Mouse (Mus musculus) embryo, embryonic 9.5 days (tissue): ENCODE data around the gene Supt3.

ENCODE experiments used
- DNase-seq: peaks from one replicate; pipeline ENCODE4 v3.0.0-alpha.2; 2017; ENCODE audit errors: extremely low spot score

Supt3 gene

DNA sequence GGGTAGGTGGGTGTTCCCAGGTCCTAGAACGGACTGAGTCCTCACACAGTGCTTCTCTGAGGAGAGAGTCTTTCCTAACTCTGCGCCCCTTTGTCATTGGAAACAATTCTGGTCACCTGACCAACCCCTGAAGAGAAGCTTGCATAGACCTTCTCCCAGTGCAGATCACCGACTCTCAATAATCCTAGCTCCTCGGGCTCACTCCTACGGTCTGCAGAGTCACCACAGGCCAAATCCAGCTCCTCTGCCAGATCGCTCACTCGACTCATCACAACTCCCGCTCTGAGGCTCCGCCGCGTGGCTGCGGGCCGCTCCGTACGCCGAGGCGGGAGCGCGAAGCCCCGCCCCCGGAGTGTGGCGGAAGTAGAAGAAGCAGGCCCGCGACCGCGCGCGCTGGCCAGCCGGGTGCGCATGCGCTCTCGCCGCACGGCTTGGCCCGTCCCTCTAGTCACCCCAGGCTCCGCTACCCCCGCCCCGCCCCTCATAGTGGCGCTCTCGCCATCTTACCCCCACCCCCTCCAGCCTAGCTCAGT lies at the start of gene Supt3:
Gene Supt3 (plus strand): TSS at position 415 of the 533 bp plus-strand sequence.
- peak; percentile 97 for DNase-seq

- no peak for DNase-seq
These were observed 49.3 kb upstream of the Supt3 start for GRCm38 (mm10) chr17:44727675-44728074.

- no peak for DNase-seq
These were observed 48.5 kb upstream of the Supt3 start for GRCm38 (mm10) chr17:44728464-44728863.

GRCm38 (mm10) chr17:44733544-44734310 lies 43.2 kb upstream of the Supt3 start:
- DNase-seq, result peak; percentile 36

- peak; percentile 71 for DNase-seq
These were observed 42.3 kb upstream of the Supt3 start for GRCm38 (mm10) chr17:44734501-44735222.

DNA sequence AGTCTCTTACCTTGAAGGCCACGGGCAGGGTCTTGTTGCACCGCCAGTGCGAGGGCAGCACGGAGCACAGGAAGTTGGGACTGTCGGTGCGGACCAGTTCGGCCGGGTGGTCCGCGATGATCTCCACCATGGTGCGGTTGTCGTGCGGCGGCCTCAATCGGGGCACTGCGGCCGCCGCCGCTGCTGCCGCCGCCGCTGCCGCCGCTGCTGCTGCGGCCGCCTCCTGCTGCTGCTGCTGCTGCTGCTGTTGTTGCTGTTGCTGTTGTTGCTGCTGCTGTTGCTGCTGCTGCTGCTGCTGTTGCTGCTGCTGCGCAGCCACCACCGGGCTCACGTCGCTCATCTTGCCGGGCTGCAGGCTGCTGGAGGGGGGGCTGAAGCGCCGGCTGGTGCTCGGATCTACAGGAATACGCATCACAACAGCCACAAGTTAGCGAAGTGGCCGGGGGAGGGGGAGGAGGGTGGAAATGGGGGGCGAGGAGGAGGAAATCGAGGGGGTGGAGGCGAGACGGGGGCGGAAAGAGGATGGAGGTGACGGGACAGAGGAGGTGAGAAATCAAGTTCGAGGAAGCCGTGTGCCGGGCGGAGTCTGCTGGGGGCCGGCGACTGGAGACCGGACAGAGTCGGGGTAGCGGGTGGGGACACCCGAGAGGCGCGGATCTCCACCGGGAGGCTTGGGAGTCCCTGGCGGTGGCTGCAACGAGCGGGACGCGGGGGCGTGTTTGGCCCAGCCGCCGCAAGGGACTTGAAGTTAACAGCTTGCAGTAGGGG lies 41.5 kb upstream of the Supt3 start:
- peak; percentile 53 for DNase-seq

DNA sequence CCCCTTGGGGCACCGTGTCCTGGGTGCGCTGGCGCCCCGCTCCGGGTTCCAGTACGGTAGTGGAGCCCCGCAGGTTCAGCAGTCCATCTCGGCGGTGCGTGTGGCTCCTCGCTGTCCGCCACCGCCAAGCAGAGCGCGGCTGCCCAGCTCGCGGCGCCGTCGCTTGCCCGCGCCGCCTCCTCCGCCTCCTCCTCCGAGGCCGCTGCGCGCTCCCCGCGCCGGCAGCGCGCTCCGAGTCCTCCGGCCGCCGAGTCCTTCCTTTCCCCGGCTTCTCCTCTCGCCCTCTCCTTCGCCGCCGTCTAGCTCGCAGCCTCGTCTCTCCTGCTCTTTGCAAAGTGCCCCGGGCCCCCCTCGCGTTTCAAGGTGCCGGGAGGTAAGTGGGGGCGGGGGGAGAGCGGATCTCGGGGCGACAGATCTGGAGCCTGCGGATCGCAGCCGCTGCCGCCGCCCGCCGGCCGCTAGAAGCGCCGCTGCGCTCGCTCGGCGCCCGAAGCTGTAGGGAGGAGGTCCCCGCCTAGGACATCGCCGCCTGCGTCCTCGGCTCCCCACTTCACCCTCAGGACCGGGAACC lies 40.9 kb upstream of the Supt3 start:
- DNase-seq, result peak; percentile 83

DNA sequence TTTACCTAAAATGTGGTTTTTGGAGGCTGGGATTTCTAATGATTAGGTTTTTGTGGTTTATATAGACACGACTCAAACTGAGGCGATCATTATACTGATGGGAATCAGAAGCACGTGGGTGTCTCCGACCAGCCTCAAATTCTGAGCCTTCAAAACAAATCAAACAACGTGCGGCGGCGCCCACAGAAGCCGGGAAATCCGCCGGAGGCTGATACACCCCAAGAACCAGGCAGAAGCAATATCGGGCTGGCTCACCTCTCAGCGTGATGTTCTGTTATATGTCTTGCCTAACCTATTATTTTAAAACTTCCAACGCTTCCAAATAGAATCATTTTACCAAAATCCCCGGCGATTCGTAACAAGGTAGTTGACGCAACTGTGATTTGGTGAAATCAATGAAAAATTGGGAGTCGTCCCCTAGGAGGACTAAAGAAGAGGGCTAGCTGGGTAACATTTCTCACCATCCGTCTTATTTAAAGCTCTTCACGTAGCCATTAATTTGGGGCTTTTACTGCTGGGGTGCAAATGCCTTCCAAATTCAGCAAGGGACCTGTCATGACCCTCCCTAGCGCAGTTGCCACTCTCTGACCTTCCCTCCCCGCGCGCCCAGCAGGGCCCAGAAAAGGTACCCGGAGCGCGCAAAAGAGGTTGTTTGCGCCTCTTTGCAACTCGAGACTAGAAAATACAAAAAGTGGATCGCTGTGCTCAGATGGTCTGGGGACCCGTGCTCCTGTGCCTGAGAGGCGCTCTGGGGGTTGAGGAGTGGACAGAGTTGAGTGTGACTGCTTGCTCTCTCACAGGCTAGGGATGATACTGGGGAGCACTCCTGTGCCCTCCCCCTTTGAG lies 39.5 kb upstream of the Supt3 start:
- peak; percentile 53 for DNase-seq

DNA sequence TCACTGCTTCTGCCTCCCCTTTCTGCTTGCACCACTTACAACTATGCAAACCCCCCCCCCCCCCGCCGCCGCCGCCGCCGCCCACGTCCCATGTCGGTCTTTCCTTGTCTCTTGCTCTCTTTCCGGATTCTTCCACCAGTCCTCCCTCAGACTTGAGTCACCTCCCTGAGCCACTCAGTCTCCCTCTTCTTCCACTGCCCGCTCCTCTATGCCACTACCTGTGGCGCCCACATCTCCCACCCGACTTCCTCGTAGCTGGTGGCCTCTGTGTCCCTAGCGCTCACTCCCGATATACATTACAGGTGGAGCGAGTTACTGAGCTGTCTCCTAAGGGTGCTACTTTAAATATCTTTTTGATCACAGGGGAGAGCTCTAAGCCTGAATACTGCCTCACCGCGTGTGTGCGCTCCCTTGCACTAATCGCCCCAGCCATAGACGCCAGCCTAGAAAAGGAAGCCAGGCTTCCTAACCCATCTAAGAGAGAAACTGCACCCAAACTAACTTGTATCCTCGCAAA lies 38.8 kb upstream of the Supt3 start:
- DNase-seq, result peak; percentile 19

DNA sequence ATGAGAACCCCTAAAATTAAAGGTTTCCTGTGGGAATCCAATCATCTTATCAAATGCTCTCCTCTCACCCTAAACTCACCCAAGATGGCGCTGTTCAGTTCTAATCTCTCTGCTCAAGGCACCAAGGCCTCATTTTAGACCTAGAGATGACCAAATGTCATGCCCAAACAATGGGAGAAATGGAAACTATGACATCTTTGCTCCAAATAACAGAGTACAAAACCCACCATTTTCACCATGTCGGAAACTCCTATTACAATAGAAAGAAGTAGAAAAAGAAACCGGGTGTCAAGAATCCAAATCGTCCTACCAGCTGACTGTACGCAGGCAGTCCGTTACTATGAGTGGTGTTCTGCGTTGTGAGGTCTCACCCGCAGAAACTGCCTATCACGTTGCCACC lies 34.7 kb upstream of the Supt3 start:
- no peak for DNase-seq

DNA sequence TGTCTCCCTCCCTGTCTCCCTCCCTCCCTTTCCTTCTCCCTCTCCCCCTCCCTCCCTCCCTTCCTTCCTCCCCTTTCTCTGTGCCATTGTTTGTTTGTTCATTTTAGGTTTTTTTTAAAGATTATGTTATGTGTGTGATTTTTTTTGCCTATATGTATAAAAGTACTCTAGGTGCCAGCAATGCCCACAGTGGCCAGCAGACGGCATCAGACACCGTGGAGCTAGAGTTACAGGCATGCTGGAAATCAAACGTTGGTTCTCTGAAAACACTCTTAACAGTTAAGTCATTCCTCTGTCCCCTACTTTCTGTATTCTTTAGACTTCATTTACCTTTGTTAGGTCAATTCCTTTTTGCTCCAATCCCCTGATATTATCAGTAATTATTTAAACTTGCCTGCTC lies 33.2 kb upstream of the Supt3 start:
- no peak for DNase-seq

- no peak for DNase-seq
These were observed 31.6 kb upstream of the Supt3 start for GRCm38 (mm10) chr17:44745378-44745777.

- DNase-seq, result no peak
These were observed 10.6 kb upstream of the Supt3 start for GRCm38 (mm10) chr17:44766318-44766717.

DNA sequence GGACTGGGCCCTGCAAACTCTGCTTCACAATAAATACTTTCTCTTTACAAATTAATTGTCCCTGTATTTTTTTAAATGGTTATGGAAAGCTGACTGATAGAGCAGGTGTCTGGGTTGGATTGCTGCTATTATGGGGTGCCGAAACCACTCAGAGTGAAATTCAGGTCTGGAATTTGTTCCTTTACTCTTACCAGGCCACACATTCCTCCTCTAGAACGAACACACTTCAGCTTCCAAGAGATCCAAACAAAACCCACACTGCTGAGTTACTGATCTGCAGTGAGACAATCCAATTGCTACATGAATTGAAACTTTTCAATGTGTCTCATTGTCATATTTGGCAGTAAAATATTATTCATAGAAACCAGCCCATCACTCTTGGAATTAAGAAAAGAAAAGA lies 10.0 kb upstream of the Supt3 start:
- DNase-seq, result no peak

DNA sequence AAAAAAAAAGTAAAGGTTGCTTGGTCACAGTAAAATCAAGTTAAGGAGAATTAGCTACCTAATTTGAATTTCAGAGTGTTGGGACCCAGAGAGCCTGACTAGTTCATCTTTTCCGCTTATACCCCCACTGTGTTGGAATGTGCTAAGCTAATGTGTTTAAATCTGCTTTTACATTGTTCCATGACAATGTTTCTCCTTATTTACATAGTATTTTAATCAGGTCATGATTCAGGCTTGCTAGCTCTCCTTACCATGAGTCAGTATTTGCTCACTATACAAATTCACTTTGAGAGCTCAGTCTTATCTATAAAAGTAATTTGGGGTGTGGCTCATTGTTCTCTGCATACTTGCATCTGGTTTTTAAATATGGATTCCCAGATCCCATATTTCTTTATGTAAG lies 9.6 kb upstream of the Supt3 start:
- DNase-seq, result no peak

DNA sequence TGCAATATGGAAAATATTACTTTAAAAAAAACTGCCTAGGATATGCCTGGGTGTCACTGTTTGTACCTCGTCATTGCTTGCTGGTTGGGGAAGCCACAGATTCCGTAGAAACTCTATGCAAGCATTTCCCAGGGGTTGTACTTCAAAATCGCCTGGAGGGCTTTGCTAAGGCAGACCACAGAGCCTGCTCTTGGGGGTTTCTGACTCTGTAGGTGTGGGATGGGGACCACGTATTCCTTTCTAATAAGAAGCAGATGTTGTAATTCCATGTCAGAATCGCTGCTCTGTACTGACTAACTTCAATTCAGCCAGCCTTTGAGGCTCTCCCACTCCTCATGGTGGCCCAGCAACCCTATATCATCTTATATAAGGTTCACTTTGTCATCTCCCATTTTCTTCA lies 8.4 kb upstream of the Supt3 start:
- no peak for DNase-seq

- no peak for DNase-seq
These were observed 6.1 kb upstream of the Supt3 start for GRCm38 (mm10) chr17:44770871-44771270.

DNA sequence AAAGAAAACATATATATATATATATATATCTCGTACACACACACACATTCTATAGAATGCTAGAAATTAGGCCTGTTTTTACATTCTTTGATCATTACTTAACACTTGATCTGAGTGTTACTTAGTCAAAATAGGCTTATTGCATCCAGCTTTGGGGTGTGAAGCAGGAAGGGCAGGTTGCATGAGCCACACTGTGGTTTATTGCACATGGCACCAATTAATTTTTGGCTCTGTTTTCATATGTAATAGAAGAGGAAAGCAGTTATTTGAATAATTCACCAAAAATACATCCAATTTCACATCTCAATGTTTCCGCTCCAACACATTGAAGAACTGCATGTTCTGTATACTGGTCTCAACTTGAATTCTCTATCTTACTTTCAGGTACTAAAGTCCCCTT lies 4.4 kb upstream of the Supt3 start:
- DNase-seq, result no peak

- peak; percentile 74 for DNase-seq
These were observed 419 bp downstream of the Supt3 start for GRCm38 (mm10) chr17:44777337-44777804.

DNA sequence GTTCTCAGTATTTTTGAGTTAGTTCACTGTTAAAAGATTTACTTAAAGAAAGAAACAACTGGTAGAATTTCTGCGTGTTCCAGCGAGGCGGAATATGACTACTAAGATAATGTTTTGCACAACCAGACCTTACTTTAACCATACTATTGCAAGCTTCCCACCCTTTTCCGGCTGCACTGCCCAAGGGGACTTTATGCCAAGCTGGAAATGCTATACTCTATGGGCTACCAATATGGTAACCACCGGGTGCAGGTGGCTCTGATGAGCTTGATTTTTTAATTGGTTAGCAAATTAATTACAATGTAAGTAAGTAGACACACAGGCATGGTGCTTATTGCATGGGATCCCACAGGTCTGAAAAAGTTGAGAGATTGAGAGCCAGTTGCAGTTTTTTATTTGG lies 1.2 kb downstream of the Supt3 start:
- no peak for DNase-seq

DNA sequence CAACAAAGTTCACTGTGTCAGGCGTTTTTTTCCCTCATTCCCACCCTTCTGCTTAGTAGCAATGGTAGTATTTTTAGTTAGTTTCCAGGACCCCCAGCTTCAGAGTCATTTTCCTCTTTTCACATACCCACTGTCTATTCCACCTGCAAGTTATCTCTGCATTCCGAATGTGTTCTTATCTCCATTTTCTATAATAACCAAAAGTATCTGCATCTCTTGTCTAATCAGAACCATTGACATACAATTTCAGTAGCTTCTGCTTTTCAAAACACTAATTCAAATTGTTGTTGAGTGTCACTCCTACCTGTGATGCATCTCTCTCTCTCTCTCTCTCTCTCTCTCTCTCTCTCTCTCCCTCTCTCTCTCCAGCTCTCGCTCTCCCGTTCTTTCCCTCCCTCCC lies 3.4 kb downstream of the Supt3 start:
- DNase-seq, result no peak
